Mouse (Mus musculus) midbrain, embryonic 11.5 days (tissue): Measurements from ENCODE around the gene Acox3. TPM values are rescaled to one million over a fixed set of nuclear protein-coding genes. Genes with fewer than 3 reads are reported as not detected.

Experiments
- polyA plus RNA-seq: library from polyadenylated mRNA; unstranded; fragments of >200 nt; fragmentation: Nextera tagmentation; extraction: Ambion mirVana; gene quantifications from 2 replicates; pipeline ENCODE4 v1.2.1, GENCODE M21; 2014

Acox3 gene
- polyA plus RNA-seq, 1 experiment from 2014 or later = 14.6 TPM

Other genes with a start within 250 kb of the Acox3 start
- gene Hmx1, start 193.9 kb upstream of the Acox3 start, polyA plus RNA-seq = 0.10 TPM in 1 of 2 replicates, not detected in the other
- 5.9 and 6.2 TPM in 2 replicates for gene Cpz, start 57.3 kb upstream of the Acox3 start, polyA plus RNA-seq
- 7.9 and 9.3 TPM in 2 replicates for gene Trmt44, start 8.0 kb upstream of the Acox3 start, polyA plus RNA-seq
- 6.0 and 7.6 TPM in 2 replicates for gene Htra3, start 96.7 kb downstream of the Acox3 start, polyA plus RNA-seq
- 2.3 and 3.2 TPM in 2 replicates for gene Sh3tc1, start 156.9 kb downstream of the Acox3 start, polyA plus RNA-seq
- 0.36 and 0.51 TPM in 2 replicates for gene Ablim2, start 174.8 kb downstream of the Acox3 start, polyA plus RNA-seq